Mouse (Mus musculus): ENCODE results near the gene Rab3il1. TPM values are rescaled to one million over a fixed set of nuclear protein-coding genes. Genes with fewer than 3 reads are reported as not detected.

The Rab3il1 gene
- polyA plus RNA-seq, 1 experiment from 2014 or later = 26.2 TPM

- Histone ChIP-seq H3K4me2 (no peak overlapping the region), H3K9ac (no peak overlapping the region), H3K36me3 (no peaks in the 10 kb centered on the region), H3K27me3 (no peaks in the 10 kb centered on the region; the same call in 1 of the 2 replicates), H3K9me3 (no peaks in the 10 kb centered on the region), H3K27ac (replicated peaks) (no peak overlapping the region), H3K4me1 (replicated peaks) (peaks cover 30% of the 10 kb centered on the region), H3K4me3 (no peak overlapping the region)
- no peak for ATAC-seq (ENCODE audit: low read depth)
- WGBS = 93% methylated on average over 2 of the region's 2 CpGs
Observed at GRCm38 (mm10) chr19:10039615-10040014, 38.1 kb downstream of the Rab3il1 start.

- Histone ChIP-seq H3K27ac (replicated peaks) (0 out of 2 replicates have a peak overlapping the region, but pooled peaks have one; percentile 0), H3K9ac (peak overlapping the region; percentile 80), H3K9me3 (no peaks in the 10 kb centered on the region), H3K36me3 (no peaks in the 10 kb centered on the region), H3K4me1 (replicated peaks) (peaks cover 30% of the 10 kb centered on the region), H3K27me3 (no peaks in the 10 kb centered on the region; the same call in 1 of the 2 replicates), H3K4me3 (peak overlapping the region; percentile 59), H3K4me2 (peak overlapping the region; percentile 97)
- WGBS = 4% methylated on average over 20 of the region's 20 CpGs
- peak; percentile 16; the same call in 1 of the 2 replicates for ATAC-seq (ENCODE audit: low read depth)
Observed at GRCm38 (mm10) chr19:10040866-10041387, 39.5 kb downstream of the Rab3il1 start.

GRCm38 (mm10) chr19:10041388-10042148, 40.1 kb downstream of the Rab3il1 start, which contains the start of gene Fads3:
Gene Fads3, plus strand, starts transcription at chr19:10041569.
- WGBS = under 1% methylated on average over 67 of the region's 69 CpGs
- H3K4me1 ChIP-seq (replicated peaks) = peaks cover 30% of the 10 kb centered on the region

GRCm38 (mm10) chr19:10042232-10042631, 40.8 kb downstream of the Rab3il1 start:
- H3K4me2 ChIP-seq = peak overlapping the region; percentile 97
- WGBS = 64% methylated on average over 6 of the region's 6 CpGs
- peak overlapping the region; percentile 59 for H3K4me3 ChIP-seq
- no peaks in the 10 kb centered on the region; the same call in 1 of the 2 replicates for H3K27me3 ChIP-seq
- peak; percentile 21; the same call in 1 of the 2 replicates for ATAC-seq (ENCODE audit: low read depth)
- no peaks in the 10 kb centered on the region for H3K36me3 ChIP-seq
- H3K9ac ChIP-seq = peak overlapping the region; percentile 80
- peaks cover 30% of the 10 kb centered on the region for H3K4me1 ChIP-seq (replicated peaks)
- H3K9me3 ChIP-seq = no peaks in the 10 kb centered on the region
- H3K27ac ChIP-seq (replicated peaks) = 0 out of 2 replicates have a peak overlapping the region, but pooled peaks have one; percentile 42

More at GRCm38 (mm10) chr19:10041388-10042148, 40.1 kb downstream of the Rab3il1 start, which contains the start of gene Fads3:
- Histone ChIP-seq H3K4me2 (peak within 1 kb of the TSS; percentile 97), H3K27ac (replicated peaks) (peak within 1 kb of the TSS; percentile 42; the same call in 1 of the 2 replicates), H3K36me3 (no peaks in the 10 kb centered on the region), H3K9ac (peak within 1 kb of the TSS; percentile 80), H3K9me3 (no peaks in the 10 kb centered on the region), H3K4me3 (peak within 1 kb of the TSS; percentile 59), H3K27me3 (no peaks in the 10 kb centered on the region; the same call in 1 of the 2 replicates)
- peak; percentile 91 for ATAC-seq (ENCODE audit: low read depth)

- H3K36me3 ChIP-seq = no peaks in the 10 kb centered on the region
- no peaks in the 10 kb centered on the region for H3K9me3 ChIP-seq
- H3K4me2 ChIP-seq = peak overlapping the region; percentile 97
- H3K4me3 ChIP-seq = peak overlapping the region; percentile 59
- WGBS = 82% methylated on average over 4 of the region's 4 CpGs
- no peak overlapping the region; the same call in 1 of the 2 replicates for H3K9ac ChIP-seq
- no peaks in the 10 kb centered on the region; the same call in 1 of the 2 replicates for H3K27me3 ChIP-seq
- peaks cover 30% of the 10 kb centered on the region for H3K4me1 ChIP-seq (replicated peaks)
- no peak for ATAC-seq (ENCODE audit: low read depth)
- no peak overlapping the region for H3K27ac ChIP-seq (replicated peaks)
Observed at GRCm38 (mm10) chr19:10042816-10043215, 41.3 kb downstream of the Rab3il1 start.

GRCm38 (mm10) chr19:10043643-10044042, 42.2 kb downstream of the Rab3il1 start:
- H3K4me3 ChIP-seq = no peak overlapping the region
- H3K9ac ChIP-seq = no peak overlapping the region
- peak overlapping the region; percentile 97 for H3K4me2 ChIP-seq
- H3K27ac ChIP-seq (replicated peaks) = no peak overlapping the region
- no peak for ATAC-seq (ENCODE audit: low read depth)
- peaks cover 28% of the 10 kb centered on the region for H3K4me1 ChIP-seq (replicated peaks)
- no peaks in the 10 kb centered on the region for H3K9me3 ChIP-seq
- H3K36me3 ChIP-seq = no peaks in the 10 kb centered on the region
- no peaks in the 10 kb centered on the region; the same call in 1 of the 2 replicates for H3K27me3 ChIP-seq

GRCm38 (mm10) chr19:10045707-10046106, 44.2 kb downstream of the Rab3il1 start:
- no peak overlapping the region for H3K27ac ChIP-seq (replicated peaks)
- no peak overlapping the region for H3K4me2 ChIP-seq
- H3K36me3 ChIP-seq = no peaks in the 10 kb centered on the region
- H3K4me3 ChIP-seq = no peak overlapping the region
- H3K9me3 ChIP-seq = no peaks in the 10 kb centered on the region
- H3K9ac ChIP-seq = no peak overlapping the region
- ATAC-seq (ENCODE audit: low read depth) = no peak
- peaks cover 21% of the 10 kb centered on the region for H3K4me1 ChIP-seq (replicated peaks)
- no peaks in the 10 kb centered on the region for H3K27me3 ChIP-seq
- 75% methylated on average over 2 of the region's 2 CpGs for WGBS

GRCm38 (mm10) chr19:10046346-10046745, 44.9 kb downstream of the Rab3il1 start:
- H3K9me3 ChIP-seq = no peaks in the 10 kb centered on the region
- H3K4me3 ChIP-seq = no peak overlapping the region
- H3K9ac ChIP-seq = no peak overlapping the region
- H3K27ac ChIP-seq (replicated peaks) = no peak overlapping the region
- no peak for ATAC-seq (ENCODE audit: low read depth)
- H3K4me1 ChIP-seq (replicated peaks) = peaks cover 16% of the 10 kb centered on the region
- H3K27me3 ChIP-seq = no peaks in the 10 kb centered on the region
- 74% methylated on average over 4 of the region's 4 CpGs for WGBS
- no peaks in the 10 kb centered on the region for H3K36me3 ChIP-seq
- no peak overlapping the region for H3K4me2 ChIP-seq

- H3K4me1 ChIP-seq (replicated peaks) = peaks cover 12% of the 10 kb centered on the region
- H3K27ac ChIP-seq (replicated peaks) = no peak overlapping the region
- no peaks in the 10 kb centered on the region for H3K36me3 ChIP-seq
- no peak overlapping the region for H3K9ac ChIP-seq
- no peaks in the 10 kb centered on the region for H3K27me3 ChIP-seq
- WGBS = 63% methylated on average over 3 of the region's 3 CpGs
- H3K4me3 ChIP-seq = no peak overlapping the region
- H3K4me2 ChIP-seq = no peak overlapping the region
- ATAC-seq (ENCODE audit: low read depth) = no peak
- no peaks in the 10 kb centered on the region for H3K9me3 ChIP-seq
Observed at GRCm38 (mm10) chr19:10046983-10047382, 45.5 kb downstream of the Rab3il1 start.

- Histone ChIP-seq H3K4me3 (no peak overlapping the region), H3K36me3 (peaks cover 12% of the 10 kb centered on the region; the same call in 1 of the 2 replicates), H3K9ac (no peak overlapping the region), H3K27ac (replicated peaks) (no peak overlapping the region), H3K4me2 (no peak overlapping the region), H3K27me3 (no peaks in the 10 kb centered on the region), H3K9me3 (no peaks in the 10 kb centered on the region), H3K4me1 (replicated peaks) (no peaks in the 10 kb centered on the region)
- ATAC-seq (ENCODE audit: low read depth) = no peak
Observed at GRCm38 (mm10) chr19:10049533-10049932, 48.1 kb downstream of the Rab3il1 start.

- Histone ChIP-seq H3K27me3 (no peaks in the 10 kb centered on the region), H3K4me2 (no peak overlapping the region), H3K9ac (no peak overlapping the region), H3K36me3 (peaks cover 20% of the 10 kb centered on the region; the same call in 1 of the 2 replicates), H3K4me3 (no peak overlapping the region), H3K9me3 (no peaks in the 10 kb centered on the region), H3K27ac (replicated peaks) (no peak overlapping the region), H3K4me1 (replicated peaks) (no peaks in the 10 kb centered on the region)
- no peak for ATAC-seq (ENCODE audit: low read depth)
- WGBS = 85% methylated on average over 2 of the region's 2 CpGs
Observed at GRCm38 (mm10) chr19:10050438-10050837, 49.0 kb downstream of the Rab3il1 start.

GRCm38 (mm10) chr19:10052698-10053097, 51.2 kb downstream of the Rab3il1 start:
- H3K27me3 ChIP-seq = no peaks in the 10 kb centered on the region
- H3K4me2 ChIP-seq = no peak overlapping the region
- no peak overlapping the region for H3K4me3 ChIP-seq
- WGBS = 95% methylated on average over 4 of the region's 4 CpGs
- H3K9ac ChIP-seq = no peak overlapping the region
- H3K9me3 ChIP-seq = no peaks in the 10 kb centered on the region
- peaks cover 34% of the 10 kb centered on the region for H3K36me3 ChIP-seq
- no peak for ATAC-seq (ENCODE audit: low read depth)
- H3K27ac ChIP-seq (replicated peaks) = no peak overlapping the region
- no peaks in the 10 kb centered on the region for H3K4me1 ChIP-seq (replicated peaks)

All from neural tube, embryonic 13.5 days (tissue).